Mouse (Mus musculus) layer of hippocampus, adult 9-11 months (tissue): ENCODE results near the gene Eya2.
A peak's percentile ranks its signal among the peaks of the same experiment; 100 is the strongest.

Source experiments
- DNase-seq: peaks from one replicate; pipeline ENCODE4 v3.0.0; 2022

The Eya2 gene

GRCm38 (mm10) chr2:165719382-165719781 is 124.5 kb downstream of the Eya2 start:
- DNase-seq, result no peak

GRCm38 (mm10) chr2:165721941-165722340 is 127.1 kb downstream of the Eya2 start:
- DNase-seq, result no peak

- DNase-seq, result no peak
Observed at GRCm38 (mm10) chr2:165732552-165733238, 137.9 kb downstream of the Eya2 start.

GRCm38 (mm10) chr2:165733701-165734100 is 138.9 kb downstream of the Eya2 start:
- DNase-seq, result no peak

GRCm38 (mm10) chr2:165736297-165736696 is 141.5 kb downstream of the Eya2 start:
- DNase-seq, result no peak

- DNase-seq, result no peak
Observed at GRCm38 (mm10) chr2:165740381-165740780, 145.5 kb downstream of the Eya2 start.

- DNase-seq, result no peak
Observed at GRCm38 (mm10) chr2:165740982-165741381, 146.2 kb downstream of the Eya2 start.

- DNase-seq, result no peak
Observed at GRCm38 (mm10) chr2:165741526-165742050, 146.8 kb downstream of the Eya2 start.

- no peak for DNase-seq
Observed at GRCm38 (mm10) chr2:165742210-165742786, 147.5 kb downstream of the Eya2 start.

- no peak for DNase-seq
Observed at GRCm38 (mm10) chr2:165745306-165746098, 150.7 kb downstream of the Eya2 start.

GRCm38 (mm10) chr2:165747975-165748374 is 153.1 kb downstream of the Eya2 start:
- DNase-seq, result no peak

GRCm38 (mm10) chr2:165748426-165748825 is 153.6 kb downstream of the Eya2 start:
- DNase-seq, result no peak

- no peak for DNase-seq
Observed at GRCm38 (mm10) chr2:165751068-165751467, 156.2 kb downstream of the Eya2 start.

GRCm38 (mm10) chr2:165752704-165753103 is 157.9 kb downstream of the Eya2 start:
- no peak for DNase-seq

- no peak for DNase-seq
Observed at GRCm38 (mm10) chr2:165757799-165758198, 163.0 kb downstream of the Eya2 start.

GRCm38 (mm10) chr2:165758534-165758933 is 163.7 kb downstream of the Eya2 start:
- DNase-seq, result no peak

GRCm38 (mm10) chr2:165759421-165759985 is 164.7 kb downstream of the Eya2 start:
- DNase-seq, result no peak

GRCm38 (mm10) chr2:165768805-165769358 is 174.1 kb downstream of the Eya2 start:
- DNase-seq, result no peak

- no peak for DNase-seq
Observed at GRCm38 (mm10) chr2:165769375-165769948, 174.6 kb downstream of the Eya2 start.

GRCm38 (mm10) chr2:165778927-165779326 is 184.1 kb downstream of the Eya2 start:
- peak; percentile 83 for DNase-seq

GRCm38 (mm10) chr2:165782324-165782723 is 187.5 kb downstream of the Eya2 start:
- peak; percentile 74 for DNase-seq

- DNase-seq, result no peak
Observed at GRCm38 (mm10) chr2:165785312-165786036, 190.6 kb downstream of the Eya2 start.
